Mouse (Mus musculus) limb, embryonic 10.5 days (tissue): ENCODE measurements around the gene Zfp637. TPM values are rescaled to one million over a fixed set of nuclear protein-coding genes. Genes with fewer than 3 reads are reported as not detected.
"Not testable (repeated sequence)": the region's sequence is repeated elsewhere in the genome, so short reads cannot be mapped to it uniquely, and the experiment has no call there.

Experiments used
- DNase-seq: peaks from one replicate; pipeline ENCODE4 v3.0.0-alpha.2; 2017; ENCODE audit warnings: low spot score
- H3K27ac ChIP-seq: fragments of 300-500 bp; sonication (generic); 2 replicates; pipeline ENCODE4 v1.5.1; 2016; ENCODE audit warnings: mild to moderate bottlenecking
- H3K27me3 ChIP-seq: fragments of 300-500 bp; sonication (generic); 2 replicates; pipeline ENCODE4 v1.6.1; 2016; ENCODE audit warnings: low read depth, mild to moderate bottlenecking; ENCODE audit not compliant: poor library complexity, severe bottlenecking
- H3K36me3 ChIP-seq: fragments of 300-500 bp; sonication (generic); 2 replicates; pipeline ENCODE4 v1.6.1; 2016; ENCODE audit warnings: mild to moderate bottlenecking, moderate library complexity
- H3K4me1 ChIP-seq: fragments of 300-500 bp; sonication (generic); 2 replicates; pipeline ENCODE4 v1.6.1; 2016
- H3K4me3 ChIP-seq: fragments of 300-500 bp; sonication (generic); 2 replicates; pipeline ENCODE4 v1.5.1; 2016; ENCODE audit warnings: mild to moderate bottlenecking, moderate library complexity
- H3K9me3 ChIP-seq: fragments of 300-500 bp; sonication (generic); replicated peaks from 2 replicates; pipeline ENCODE4 v1.6.1; 2016; ENCODE audit warnings: mild to moderate bottlenecking
- WGBS: fragments of 180-500 bp; shearing (Covaris S2); methylation state at CpG from one replicate; pipeline ENCODE4 v1.1.7; 2016; 5-methylcytosine and 5-hydroxymethylcytosine counted together
- polyA plus RNA-seq: library from polyadenylated mRNA; unstranded; fragments of >200 nt; fragmentation: Nextera tagmentation; extraction: Ambion mirVana; gene quantifications from 2 replicates; pipeline ENCODE4 v1.2.1, GENCODE M21; 2016

The Zfp637 gene
- polyA plus RNA-seq, 1 experiment from 2014 or later: 128 TPM

DNA sequence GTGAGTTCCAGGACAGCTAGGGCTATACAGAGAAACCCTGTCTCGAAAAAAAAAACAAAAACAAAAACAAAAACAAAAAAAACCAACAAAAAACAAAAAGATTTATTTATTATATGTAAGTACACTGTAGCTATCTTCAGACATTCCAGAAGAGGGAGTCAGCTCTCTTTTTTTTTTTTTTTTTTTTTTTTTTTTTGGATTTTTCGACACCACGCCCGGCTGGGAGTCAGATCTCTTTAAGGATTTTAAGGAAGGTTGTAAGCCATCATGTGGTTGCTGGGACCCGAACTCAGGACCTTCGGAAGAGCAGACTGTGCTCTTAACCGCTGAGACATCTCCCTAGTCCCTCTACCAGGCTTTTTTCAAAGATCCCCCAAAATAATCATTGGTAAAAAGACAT, 32.5 kb downstream of the Zfp637 start:
- 85% methylated on average over 7 of the region's 7 CpGs for WGBS
- not testable (repeated sequence) for H3K9me3 ChIP-seq, DNase-seq, H3K4me1 ChIP-seq, H3K4me3 ChIP-seq, H3K27me3 ChIP-seq, H3K27ac ChIP-seq
- peaks cover 14% of the 10 kb centered on the region for H3K36me3 ChIP-seq

DNA sequence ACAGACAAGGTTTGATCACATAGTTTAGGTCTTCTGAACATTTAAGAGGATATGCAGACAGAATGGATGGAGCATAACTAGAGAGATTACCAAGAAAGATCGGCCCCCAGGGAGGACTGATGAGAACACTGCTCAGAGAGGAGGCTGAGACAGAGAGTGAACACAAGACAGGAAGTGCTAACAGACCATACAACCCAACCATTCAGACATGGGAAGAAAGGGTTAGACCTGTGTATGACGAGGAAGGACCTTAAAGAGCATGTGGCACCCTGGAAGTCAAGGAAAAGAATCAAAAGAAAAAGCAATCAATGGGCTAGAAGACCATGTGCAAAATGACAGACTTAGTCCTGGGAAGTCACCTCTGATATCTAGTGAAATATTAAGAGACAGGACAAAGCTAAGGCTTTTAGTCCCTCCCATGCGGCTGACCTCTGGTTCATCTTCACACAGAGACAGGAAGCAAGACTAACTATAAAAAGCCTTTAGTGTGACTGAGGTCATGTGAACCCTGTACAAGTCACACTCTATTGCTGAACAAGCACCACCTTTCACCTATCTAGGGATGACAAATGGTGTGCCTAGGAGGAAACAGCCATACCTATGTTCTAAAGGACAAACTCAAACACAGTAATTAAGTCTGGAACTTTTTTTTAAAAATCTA, 33.8 kb downstream of the Zfp637 start:
- no peak for DNase-seq
- Histone ChIP-seq H3K27ac (no peak overlapping the region), H3K4me3 (no peak overlapping the region), H3K36me3 (peaks cover 14% of the 10 kb centered on the region), H3K27me3 (no peaks in the 10 kb centered on the region), H3K9me3 (no peaks in the 10 kb centered on the region), H3K4me1 (no peaks in the 10 kb centered on the region)
- WGBS: 87% methylated on average over 3 of the region's 3 CpGs

DNA sequence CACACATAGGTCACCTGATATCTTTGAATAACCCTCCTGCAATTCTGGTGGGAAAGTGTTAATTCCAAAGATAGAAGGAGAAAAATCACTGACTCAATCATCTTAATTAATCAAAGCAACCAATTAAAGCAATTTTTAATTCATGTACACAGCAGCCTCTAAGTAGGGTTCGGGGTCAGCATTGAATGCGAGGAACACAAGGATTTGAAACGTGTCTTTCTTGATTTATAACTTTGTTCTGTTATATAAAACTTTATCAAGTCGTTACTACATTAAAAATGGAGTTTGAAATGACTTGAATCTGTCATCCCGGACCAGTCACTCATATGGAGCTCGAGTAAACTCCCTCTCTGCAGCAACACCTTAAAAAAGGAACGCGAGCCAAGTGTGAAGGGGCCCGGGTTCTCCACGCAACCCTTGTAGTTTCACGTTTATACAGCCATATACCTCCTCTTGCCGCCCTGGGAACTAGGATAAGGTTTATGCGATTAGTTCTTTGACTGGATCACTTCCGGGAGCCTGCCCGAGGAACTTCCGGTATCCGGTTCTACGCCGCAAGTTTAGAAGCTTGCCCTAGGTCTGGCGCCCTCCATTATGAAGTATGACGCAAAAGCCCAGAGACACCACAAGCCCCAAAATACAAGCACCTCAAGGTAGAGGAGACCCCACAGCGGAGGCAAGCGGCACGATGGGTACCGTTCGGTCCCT, 37.9 kb downstream of the Zfp637 start:
- Histone ChIP-seq H3K4me1 (peaks cover 11% of the 10 kb centered on the region), H3K27ac (peak overlapping the region; percentile 98), H3K27me3 (no peaks in the 10 kb centered on the region), H3K36me3 (no peaks in the 10 kb centered on the region), H3K4me3 (peak overlapping the region; percentile 62), H3K9me3 (no peaks in the 10 kb centered on the region)
- DNase-seq: peak; percentile 91
- WGBS: 13% methylated on average over 26 of the region's 26 CpGs

DNA sequence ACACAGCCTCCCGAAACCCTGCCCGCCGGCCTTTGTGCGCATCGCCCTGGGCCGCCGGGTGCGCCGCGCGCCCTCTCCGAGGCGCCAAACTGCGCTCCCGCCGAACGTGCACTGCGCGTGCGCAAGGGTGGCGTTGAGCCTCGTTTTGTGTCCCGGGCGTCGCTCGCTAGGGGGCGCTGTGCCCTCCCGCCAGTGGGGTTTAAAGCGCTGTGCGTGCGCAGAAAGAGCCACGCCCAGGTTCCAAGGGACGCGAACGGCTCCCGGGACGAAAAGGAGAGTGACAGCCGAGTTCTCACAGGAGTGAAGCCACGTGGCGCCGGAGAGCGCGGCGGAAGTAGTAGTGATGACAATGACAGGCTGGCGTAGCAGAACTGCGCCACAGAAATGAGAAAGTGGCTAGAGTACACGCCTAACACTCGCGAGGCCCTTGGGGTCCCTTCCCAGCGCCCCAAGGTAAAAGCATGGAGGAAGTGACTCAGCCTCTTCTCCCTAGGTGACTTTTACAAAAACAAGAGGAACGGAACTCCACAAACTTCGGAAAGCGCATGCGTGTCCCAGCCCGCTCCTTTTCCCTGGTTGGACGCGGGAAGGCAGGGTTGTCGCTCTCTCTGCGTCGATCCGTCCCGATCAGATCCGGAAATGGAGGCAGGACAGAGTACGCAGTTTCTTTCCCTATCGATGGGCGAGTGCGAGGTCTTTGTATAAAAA, 38.6 kb downstream of the Zfp637 start:
- peak overlapping the region; percentile 98 for H3K27ac ChIP-seq
- H3K4me3 ChIP-seq: peak overlapping the region; percentile 62
- WGBS: under 1% methylated on average over 67 of the region's 67 CpGs
- no peaks in the 10 kb centered on the region for H3K36me3 ChIP-seq
- peak; percentile 100 for DNase-seq
- peaks cover 11% of the 10 kb centered on the region for H3K4me1 ChIP-seq
- H3K9me3 ChIP-seq: no peaks in the 10 kb centered on the region
- H3K27me3 ChIP-seq: no peaks in the 10 kb centered on the region

DNA sequence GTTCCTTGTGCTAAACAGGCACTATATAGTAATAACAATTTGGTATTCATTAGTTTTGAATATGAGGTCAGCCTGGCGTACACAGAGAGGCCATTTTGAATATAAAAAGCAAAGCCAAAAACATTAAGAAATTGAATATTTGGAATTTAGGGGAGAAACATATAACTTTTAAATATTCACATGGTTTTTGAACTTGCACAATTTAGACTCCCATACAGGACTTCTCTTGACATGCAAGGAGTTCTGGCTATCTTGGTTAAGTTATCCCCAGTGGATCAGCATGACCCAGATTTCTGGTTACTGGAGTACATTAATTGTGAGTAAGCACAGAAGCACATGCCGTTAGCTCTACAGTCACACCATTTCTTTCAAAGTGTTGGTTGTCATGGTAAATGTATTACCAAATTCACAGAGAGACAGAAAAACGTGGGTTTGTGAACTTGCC, 39.4 kb downstream of the Zfp637 start:
- WGBS: 57% methylated on average over 3 of the region's 3 CpGs
- Histone ChIP-seq H3K27ac (peak overlapping the region; percentile 98), H3K4me3 (peak overlapping the region; percentile 62), H3K9me3 (no peaks in the 10 kb centered on the region), H3K4me1 (peaks cover 11% of the 10 kb centered on the region), H3K27me3 (no peaks in the 10 kb centered on the region), H3K36me3 (no peaks in the 10 kb centered on the region)
- DNase-seq: no peak

DNA sequence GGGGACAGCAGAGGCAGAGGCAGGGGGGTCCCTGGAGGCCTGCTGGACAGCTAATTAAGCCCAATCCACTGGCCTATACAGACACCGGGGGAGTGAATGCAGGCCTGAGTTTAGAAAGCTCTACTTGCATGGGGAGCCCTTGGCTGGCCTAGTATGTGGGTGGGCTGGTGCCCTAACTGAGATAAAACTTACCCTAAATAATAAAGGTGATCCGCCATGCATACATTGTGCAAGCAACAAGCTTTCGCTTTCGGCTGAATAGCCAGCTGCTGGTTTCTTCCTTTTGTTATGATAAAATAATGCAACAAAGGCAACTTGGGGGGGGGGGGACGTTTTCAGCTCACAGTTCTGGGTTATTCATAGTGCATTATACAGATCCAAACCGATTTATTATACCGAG, 40.2 kb downstream of the Zfp637 start:
- Histone ChIP-seq H3K27me3 (no peaks in the 10 kb centered on the region), H3K9me3 (no peaks in the 10 kb centered on the region), H3K36me3 (no peaks in the 10 kb centered on the region), H3K4me1 (peaks cover 11% of the 10 kb centered on the region), H3K27ac (no peak overlapping the region), H3K4me3 (no peak overlapping the region)
- WGBS: 82% methylated on average over 7 of the region's 7 CpGs
- no peak for DNase-seq

DNA sequence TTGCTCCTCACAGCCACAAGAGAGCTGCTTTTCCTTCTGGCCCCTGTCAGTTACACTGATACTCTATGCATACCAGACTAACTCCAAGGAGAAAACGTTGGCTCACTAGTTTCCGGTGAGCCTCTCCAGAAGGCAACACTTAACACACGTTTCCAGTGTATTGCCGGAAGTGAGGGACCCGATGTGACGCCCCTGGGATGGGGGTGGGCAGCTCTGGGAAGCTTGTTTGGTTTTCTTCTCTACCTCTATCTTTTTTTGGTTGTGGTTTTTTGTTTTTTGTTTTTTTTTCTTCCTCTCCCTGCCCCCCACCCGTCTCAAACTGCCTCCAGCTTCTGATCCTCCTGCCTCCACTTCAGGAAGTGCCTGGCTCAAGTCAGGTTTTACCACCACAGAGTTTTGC, 41.0 kb downstream of the Zfp637 start:
- DNase-seq: no peak
- Histone ChIP-seq H3K27me3 (no peaks in the 10 kb centered on the region), H3K9me3 (no peaks in the 10 kb centered on the region), H3K4me3 (no peak overlapping the region), H3K36me3 (no peaks in the 10 kb centered on the region), H3K27ac (no peak overlapping the region), H3K4me1 (peaks cover 11% of the 10 kb centered on the region)
- WGBS: 74% methylated on average over 7 of the region's 7 CpGs

DNA sequence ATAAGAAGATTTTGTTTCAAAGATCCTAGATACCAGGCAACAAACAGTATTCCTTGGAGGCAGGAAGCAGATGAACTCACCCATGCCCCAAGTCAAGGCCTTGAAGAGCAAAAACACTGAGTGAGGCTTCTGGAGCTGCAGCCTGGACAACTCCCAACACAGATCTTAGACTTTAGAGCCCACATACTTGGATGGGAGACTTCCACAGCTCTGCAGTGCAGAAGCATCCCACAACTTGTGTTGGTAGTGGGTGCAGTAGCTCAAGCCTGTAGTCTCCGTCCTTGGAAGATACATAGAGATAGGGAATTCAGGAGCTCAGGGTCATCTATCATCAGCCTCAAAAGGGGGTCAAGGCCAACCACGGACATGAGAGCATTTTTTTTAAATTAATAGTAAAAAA, 45.0 kb downstream of the Zfp637 start:
- H3K4me3 ChIP-seq: no peak overlapping the region
- peaks cover 7% of the 10 kb centered on the region; the same call in 1 of the 2 replicates for H3K4me1 ChIP-seq
- H3K27ac ChIP-seq: no peak overlapping the region
- no peaks in the 10 kb centered on the region for H3K9me3 ChIP-seq
- no peaks in the 10 kb centered on the region for H3K27me3 ChIP-seq
- 96% methylated on average over 2 of the region's 2 CpGs for WGBS
- H3K36me3 ChIP-seq: no peaks in the 10 kb centered on the region
- DNase-seq: no peak

DNA sequence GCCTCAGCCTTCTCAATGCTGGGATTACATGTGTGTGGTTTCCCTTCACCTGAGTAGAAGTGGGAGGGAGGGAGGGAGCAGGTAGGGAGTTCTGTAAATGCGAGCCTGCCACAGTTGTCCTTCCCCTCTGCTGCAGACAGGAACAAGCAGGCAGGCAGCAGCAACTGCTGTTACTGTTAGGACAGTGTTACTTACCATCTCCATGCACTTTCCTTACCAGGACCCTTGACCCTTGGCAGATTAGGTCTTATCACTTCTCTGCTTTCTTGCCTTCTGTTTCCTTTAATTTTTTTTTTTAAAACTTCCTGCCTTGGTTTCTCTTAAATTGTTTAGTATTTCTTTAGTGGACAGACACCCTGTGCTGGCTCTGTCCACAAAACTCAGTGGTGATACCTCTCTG, 47.1 kb downstream of the Zfp637 start:
- Histone ChIP-seq H3K27ac (peak overlapping the region; percentile 67), H3K4me3 (no peak overlapping the region), H3K36me3 (no peaks in the 10 kb centered on the region), H3K27me3 (no peaks in the 10 kb centered on the region), H3K4me1 (peaks cover 9% of the 10 kb centered on the region; the same call in 1 of the 2 replicates), H3K9me3 (no peaks in the 10 kb centered on the region)
- DNase-seq: no peak
- 48% methylated on average over 1 of the region's 1 CpGs for WGBS

DNA sequence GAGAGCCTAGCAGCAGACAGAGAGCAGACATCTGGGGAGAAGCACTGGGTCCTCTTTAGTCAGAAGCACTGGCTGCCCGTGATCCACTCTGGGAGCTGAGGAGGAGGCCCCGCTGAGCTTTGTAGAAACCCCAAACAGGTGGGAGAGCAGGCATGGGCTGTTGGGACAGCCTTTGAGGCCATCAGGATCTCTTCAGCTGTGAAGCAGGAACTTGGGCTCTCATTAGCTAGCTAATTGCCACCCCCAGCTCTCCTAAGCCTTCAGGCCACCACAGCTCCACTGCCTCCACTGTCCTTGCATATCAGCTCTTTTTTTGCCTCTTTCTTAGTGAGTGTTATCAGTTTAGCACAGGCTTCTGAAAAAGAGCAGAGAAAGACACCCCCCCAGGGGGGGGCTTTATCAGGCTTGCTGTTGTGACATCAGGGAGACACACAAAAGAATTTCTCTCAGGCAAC, 47.7 kb downstream of the Zfp637 start:
- peaks cover 9% of the 10 kb centered on the region; the same call in 1 of the 2 replicates for H3K4me1 ChIP-seq
- no peak overlapping the region for H3K4me3 ChIP-seq
- no peaks in the 10 kb centered on the region for H3K27me3 ChIP-seq
- DNase-seq: no peak
- peak overlapping the region; percentile 67 for H3K27ac ChIP-seq
- 71% methylated on average over 2 of the region's 2 CpGs for WGBS
- H3K9me3 ChIP-seq: no peaks in the 10 kb centered on the region
- H3K36me3 ChIP-seq: no peaks in the 10 kb centered on the region

DNA sequence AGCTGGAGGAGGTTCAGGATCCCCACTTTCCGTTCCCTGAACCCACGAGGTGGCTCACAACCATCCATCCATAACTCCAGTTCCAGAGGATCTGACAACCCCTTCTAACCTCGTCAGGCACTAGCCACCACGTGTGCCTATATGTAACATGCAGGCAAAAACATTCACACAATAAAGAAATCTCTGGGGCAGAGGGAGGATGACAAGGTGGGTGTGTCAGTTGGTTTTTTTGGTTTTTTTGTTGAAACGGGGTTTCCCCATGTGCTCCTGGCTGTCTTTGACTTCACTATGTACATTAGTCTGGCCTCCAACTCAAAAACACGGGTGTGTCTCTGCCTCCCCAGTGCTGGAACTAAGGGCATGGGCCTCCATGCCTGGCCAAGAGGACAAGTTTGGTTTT, 49.3 kb downstream of the Zfp637 start:
- Histone ChIP-seq H3K27me3 (no peaks in the 10 kb centered on the region), H3K27ac (no peak overlapping the region), H3K4me3 (no peak overlapping the region), H3K36me3 (no peaks in the 10 kb centered on the region), H3K9me3 (no peaks in the 10 kb centered on the region), H3K4me1 (peaks cover 9% of the 10 kb centered on the region; the same call in 1 of the 2 replicates)
- 85% methylated on average over 6 of the region's 6 CpGs for WGBS
- no peak for DNase-seq

DNA sequence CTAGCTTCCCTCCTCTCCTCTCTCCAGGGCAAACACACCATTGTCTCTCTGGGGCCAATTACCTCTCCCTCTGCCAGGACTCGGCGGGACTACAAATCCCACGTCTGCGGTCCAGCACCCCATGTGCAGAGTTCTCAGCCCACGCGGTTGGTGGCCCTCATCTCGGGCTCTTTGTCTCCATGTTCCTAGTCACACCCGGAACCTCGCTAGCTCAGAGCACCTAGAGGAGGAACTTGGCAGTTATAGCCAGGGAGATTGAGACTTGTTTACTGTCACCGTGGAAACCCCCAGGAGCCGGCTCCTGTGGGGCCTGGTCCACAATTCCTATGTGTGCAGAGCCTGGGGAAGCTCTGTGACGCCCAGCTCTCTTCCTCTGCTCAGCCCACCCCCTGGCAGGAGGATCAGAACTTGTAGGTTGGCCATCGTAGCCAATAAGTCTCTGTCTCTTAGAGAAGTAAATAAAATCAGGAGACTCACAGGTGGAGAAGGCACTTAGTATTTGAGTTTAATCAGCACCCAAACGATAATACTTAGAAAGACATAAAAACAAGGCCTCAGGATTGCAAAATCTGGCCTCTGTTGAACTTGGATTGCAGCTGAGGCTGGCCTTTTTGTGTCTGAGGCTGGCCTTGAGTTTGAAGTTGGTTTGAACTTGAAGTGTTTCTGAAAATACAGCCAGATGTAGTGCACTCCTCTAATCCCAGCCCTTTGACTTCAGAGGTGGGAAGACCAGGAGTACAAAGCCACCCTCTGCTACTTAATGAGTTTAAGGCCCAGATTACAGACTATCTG, 50.6 kb downstream of the Zfp637 start:
- DNase-seq: no peak
- H3K27me3 ChIP-seq: no peaks in the 10 kb centered on the region
- H3K4me3 ChIP-seq: no peak overlapping the region
- no peak overlapping the region for H3K27ac ChIP-seq
- no peaks in the 10 kb centered on the region for H3K36me3 ChIP-seq
- WGBS: 69% methylated on average over 14 of the region's 14 CpGs
- no peaks in the 10 kb centered on the region for H3K9me3 ChIP-seq
- peaks cover 9% of the 10 kb centered on the region; the same call in 1 of the 2 replicates for H3K4me1 ChIP-seq
